Mouse (Mus musculus) midbrain, postnatal 0 days (tissue): Measurements from ENCODE around the gene Gm4301. TPM values are rescaled to one million over a fixed set of nuclear protein-coding genes. Genes with fewer than 3 reads are reported as not detected.
"Not testable (repeated sequence)": the region's sequence is repeated elsewhere in the genome, so short reads cannot be mapped to it uniquely, and the experiment has no call there.

ENCODE experiments used
- ATAC-seq: fragments of 200-750 bp; cut with Nextera tagmentation; 2 replicates; pipeline ENCODE4 v1.8.0; 2017; ENCODE audit warnings: moderate number of reproducible peaks, mild to moderate bottlenecking, moderate TSS enrichment, moderate library complexity; ENCODE audit not compliant: low FRiP score
- DNase-seq: peaks from one replicate; pipeline ENCODE4 v3.0.0-alpha.2; 2015; ENCODE audit warnings: low spot score
- H3K27ac ChIP-seq: fragments of 300-500 bp; sonication (generic); 2 replicates; pipeline ENCODE4 v1.5.1; 2014; ENCODE audit warnings: low read depth, mild to moderate bottlenecking, low read length, mixed read lengths
- H3K27me3 ChIP-seq: fragments of 300-500 bp; sonication (generic); 2 replicates; pipeline ENCODE4 v1.6.1; 2014; ENCODE audit warnings: low read length, control low read depth, mixed read lengths; ENCODE audit not compliant: insufficient read depth
- H3K36me3 ChIP-seq: fragments of 300-500 bp; sonication (generic); 2 replicates; pipeline ENCODE4 v1.6.1; 2014; ENCODE audit warnings: low read length, control low read depth, mixed read lengths; ENCODE audit not compliant: insufficient read depth
- H3K4me1 ChIP-seq: fragments of 300-500 bp; sonication (generic); 2 replicates; pipeline ENCODE4 v1.6.1; 2014; ENCODE audit warnings: mild to moderate bottlenecking, control low read depth, antibody characterized with exemption, low read length, mixed read lengths; ENCODE audit not compliant: insufficient read depth
- H3K4me2 ChIP-seq: fragments of 300-500 bp; sonication (generic); 2 replicates; pipeline ENCODE4 v1.6.1; 2014; ENCODE audit warnings: low read depth, mild to moderate bottlenecking, low read length, mixed read lengths; ENCODE audit not compliant: poor library complexity, severe bottlenecking
- H3K4me3 ChIP-seq: fragments of 300-500 bp; sonication (generic); 2 replicates; pipeline ENCODE4 v1.5.1; 2014; ENCODE audit warnings: low read depth, mild to moderate bottlenecking, low read length, moderate library complexity
- H3K9ac ChIP-seq: fragments of 300-500 bp; sonication (generic); replicated peaks from 2 replicates; pipeline ENCODE4 v1.6.1; 2014; ENCODE audit warnings: mild to moderate bottlenecking, low read length, moderate library complexity, mixed read lengths; ENCODE audit not compliant: poor library complexity, severe bottlenecking
- H3K9me3 ChIP-seq: fragments of 300-500 bp; sonication (generic); 2 replicates; pipeline ENCODE4 v1.6.1; 2016; ENCODE audit warnings: low read length, control low read depth
- CTCF ChIP-seq: IDR thresholded peaks from 2 replicates; pipeline ENCODE4 v1.5.1; 2016; ENCODE audit warnings: antibody characterized with exemption, mild to moderate bottlenecking
- WGBS: fragments of 180-500 bp; shearing (Covaris S2); extraction: QIAGEN DNeasy Blood & Tissue Kit; methylation state at CpG from one replicate; pipeline ENCODE4 v1.1.7; 2014; 5-methylcytosine and 5-hydroxymethylcytosine counted together
- polyA plus RNA-seq: library from polyadenylated mRNA; unstranded; fragments of >200 nt; fragmentation: Nextera tagmentation; extraction: Ambion mirVana; gene quantifications from 2 replicates; pipeline ENCODE4 v1.2.1, GENCODE M21; 2015
- total RNA-seq: library from RNA; depleted of rRNA; stranded (reverse); fragments of >200 nt; gene quantifications from 2 replicates; pipeline ENCODE4 v1.2.3, GENCODE M21; 2014; rRNA removed

Gm4301 gene
- total RNA-seq (not detected in 2 replicates), polyA plus RNA-seq (not detected in 2 replicates)

DNA sequence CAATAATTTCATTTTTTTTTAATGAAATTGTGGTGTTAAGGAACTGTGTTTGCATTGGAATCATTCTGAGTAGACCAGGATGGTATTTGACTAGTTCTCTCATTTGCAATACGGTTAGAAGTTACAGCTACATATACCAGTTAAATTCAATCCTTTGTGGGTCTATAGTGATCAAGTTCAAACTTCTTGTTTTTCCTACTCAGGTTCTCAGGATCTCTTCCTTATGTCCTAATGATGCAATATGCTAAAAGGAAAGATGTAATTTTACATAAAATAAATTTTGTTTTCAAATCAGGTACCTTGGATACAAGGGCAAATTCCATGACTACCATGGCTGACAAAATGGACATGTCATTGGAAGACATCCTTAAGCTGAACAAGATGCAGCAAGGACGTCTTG is at the start of gene Gm4301:
Gm4301 (plus strand) TSS at position 301 of the 400 bp plus-strand sequence.
- DNase-seq, H3K4me1 ChIP-seq, H3K27me3 ChIP-seq, H3K4me3 ChIP-seq, H3K9me3 ChIP-seq, H3K36me3 ChIP-seq, H3K9ac ChIP-seq, H3K4me2 ChIP-seq, ATAC-seq, H3K27ac ChIP-seq: not testable (repeated sequence)
- no CpG with 5 or more reads among the region's 2 CpGs for WGBS

DNA sequence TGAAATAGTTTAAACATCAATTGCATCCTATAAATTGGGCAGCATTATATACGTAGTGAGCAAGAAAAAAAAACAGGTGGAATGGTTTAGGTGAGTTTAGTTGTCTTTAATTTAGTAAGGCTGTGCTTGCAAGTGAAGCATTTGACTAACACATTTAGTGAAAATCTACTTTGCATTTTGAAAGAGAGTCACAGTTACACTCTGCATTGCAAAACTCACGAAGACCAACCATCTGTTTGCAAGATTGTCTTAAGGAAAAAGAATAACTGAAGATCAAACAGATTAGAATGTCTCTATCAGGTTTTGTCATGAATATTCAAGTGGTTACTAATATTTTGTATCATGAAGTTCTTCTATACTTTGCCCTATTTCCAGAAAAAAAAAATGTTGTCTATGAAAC is 39.4 kb upstream of the Gm4301 start:
- Histone ChIP-seq H3K4me2 (no peak overlapping the region), H3K4me1 (no peaks in the 10 kb centered on the region), H3K36me3 (no peaks in the 10 kb centered on the region), H3K4me3 (no peak overlapping the region), H3K9me3 (no peaks in the 10 kb centered on the region), H3K9ac (no peak overlapping the region), H3K27ac (no peak overlapping the region), H3K27me3 (no peaks in the 10 kb centered on the region)
- ATAC-seq (no peak), DNase-seq (no peak)
- TF ChIP-seq CTCF = no peak
- WGBS = 77% methylated on average over 2 of the region's 2 CpGs

DNA sequence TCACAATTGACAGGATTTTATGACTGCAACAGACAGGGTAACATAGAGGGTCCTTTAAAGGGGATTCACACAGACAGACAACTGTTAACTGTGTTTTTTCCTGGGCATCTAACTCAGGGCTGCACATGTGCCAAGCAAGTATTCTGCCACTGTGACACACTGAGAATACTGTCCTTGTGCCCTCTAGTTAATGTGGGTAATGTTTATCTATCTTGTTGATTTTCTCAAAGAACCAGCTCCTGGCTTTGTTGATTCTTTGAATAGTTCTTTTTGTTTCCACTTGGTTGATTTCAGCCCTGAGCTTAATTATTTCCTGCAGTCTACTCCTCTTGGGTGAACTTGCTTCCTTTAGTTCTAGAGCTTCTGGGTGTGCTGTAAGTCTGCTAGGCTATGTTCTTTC is 35.4 kb upstream of the Gm4301 start:
- not testable (repeated sequence) for DNase-seq, H3K27me3 ChIP-seq, H3K9me3 ChIP-seq, H3K36me3 ChIP-seq, H3K4me1 ChIP-seq, ATAC-seq, H3K9ac ChIP-seq, H3K27ac ChIP-seq, H3K4me3 ChIP-seq, H3K4me2 ChIP-seq

DNA sequence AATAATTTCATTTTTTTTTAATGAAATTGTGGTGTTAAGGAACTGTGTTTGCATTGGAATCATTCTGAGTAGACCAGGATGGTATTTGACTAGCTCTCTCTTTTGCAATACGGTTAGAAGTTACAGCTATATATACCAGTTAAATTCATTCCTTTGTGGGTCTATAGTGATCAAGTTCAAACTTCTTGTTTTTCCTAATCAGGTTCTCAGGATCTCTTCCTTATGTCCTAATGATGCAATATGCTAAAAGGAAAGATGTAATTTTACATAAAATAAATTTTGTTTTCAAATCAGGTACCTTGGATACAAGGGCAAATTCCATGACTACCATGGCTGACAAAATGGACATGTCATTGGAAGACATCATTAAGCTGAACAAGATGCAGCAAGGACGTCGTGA is 5.1 kb downstream of the Gm4301 start, which contains the start of gene Gm4302:
Gm4302 (plus strand) TSS at position 301 of the 400 bp plus-strand sequence.
- not testable (repeated sequence) for ATAC-seq, H3K27ac ChIP-seq, H3K36me3 ChIP-seq, H3K4me2 ChIP-seq, H3K9ac ChIP-seq, H3K4me1 ChIP-seq, H3K27me3 ChIP-seq, H3K9me3 ChIP-seq, H3K4me3 ChIP-seq, DNase-seq
- WGBS = no CpG with 5 or more reads among the region's 3 CpGs

DNA sequence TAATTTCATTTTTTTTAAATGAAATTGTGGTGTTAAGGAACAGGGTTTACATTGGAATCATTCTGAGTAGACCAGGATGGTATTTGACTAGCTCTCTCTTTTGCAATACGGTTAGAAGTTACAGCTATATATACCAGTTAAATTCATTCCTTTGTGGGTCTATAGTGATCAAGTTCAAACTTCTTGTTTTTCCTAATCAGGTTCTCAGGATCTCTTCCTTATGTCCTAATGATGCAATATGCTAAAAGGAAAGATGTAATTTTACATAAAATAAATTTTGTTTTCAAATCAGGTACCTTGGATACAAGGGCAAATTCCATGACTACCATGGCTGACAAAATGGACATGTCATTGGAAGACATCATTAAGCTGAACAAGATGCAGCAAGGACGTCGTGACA is 10.2 kb downstream of the Gm4301 start, which contains the start of gene Gm4303:
Gm4303 (plus strand) TSS at position 301 of the 400 bp plus-strand sequence.
- H3K9me3 ChIP-seq, H3K9ac ChIP-seq, H3K4me2 ChIP-seq, H3K4me3 ChIP-seq, H3K36me3 ChIP-seq, DNase-seq, H3K4me1 ChIP-seq, H3K27me3 ChIP-seq, H3K27ac ChIP-seq, ATAC-seq: not testable (repeated sequence)
- no CpG with 5 or more reads among the region's 3 CpGs for WGBS

DNA sequence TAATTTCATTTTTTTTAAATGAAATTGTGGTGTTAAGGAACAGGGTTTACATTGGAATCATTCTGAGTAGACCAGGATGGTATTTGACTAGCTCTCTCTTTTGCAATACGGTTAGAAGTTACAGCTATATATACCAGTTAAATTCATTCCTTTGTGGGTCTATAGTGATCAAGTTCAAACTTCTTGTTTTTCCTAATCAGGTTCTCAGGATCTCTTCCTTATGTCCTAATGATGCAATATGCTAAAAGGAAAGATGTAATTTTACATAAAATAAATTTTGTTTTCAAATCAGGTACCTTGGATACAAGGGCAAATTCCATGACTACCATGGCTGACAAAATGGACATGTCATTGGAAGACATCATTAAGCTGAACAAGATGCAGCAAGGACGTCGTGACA is 15.3 kb downstream of the Gm4301 start, which contains the start of gene Gm4305:
Gm4305 (plus strand) TSS at position 301 of the 400 bp plus-strand sequence.
- not testable (repeated sequence) for ATAC-seq

DNA sequence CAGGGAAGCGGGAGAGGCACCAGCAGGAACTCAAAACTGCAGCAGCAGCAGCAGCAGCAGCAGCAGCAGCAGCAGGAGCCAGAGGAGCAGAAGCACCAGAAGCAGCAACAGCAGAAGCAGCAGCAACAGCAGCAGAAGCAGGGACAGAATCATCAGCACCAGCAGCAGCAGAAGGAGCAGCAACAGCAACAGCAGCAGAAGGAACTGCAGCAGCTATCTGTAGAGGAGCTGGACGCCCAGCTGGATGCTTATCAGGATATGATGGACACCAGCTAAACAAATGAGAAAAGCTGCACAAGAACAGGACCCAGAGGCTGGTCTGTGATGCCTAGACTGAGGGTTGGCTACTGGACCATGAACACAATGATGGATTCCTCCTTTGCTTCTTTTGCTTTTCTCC is 21.4 kb downstream of the Gm4301 start:
- not testable (repeated sequence) for ATAC-seq, H3K4me2 ChIP-seq, H3K9me3 ChIP-seq, H3K4me1 ChIP-seq, H3K9ac ChIP-seq, H3K27me3 ChIP-seq, H3K4me3 ChIP-seq, DNase-seq, H3K27ac ChIP-seq, H3K36me3 ChIP-seq
- WGBS = 93% methylated on average over 2 of the region's 2 CpGs

More for the DNA sequence above, 15.3 kb downstream of the Gm4301 start, which contains the start of gene Gm4305:
- H3K27ac ChIP-seq, H3K9ac ChIP-seq, H3K4me3 ChIP-seq, H3K9me3 ChIP-seq, H3K36me3 ChIP-seq, DNase-seq, H3K27me3 ChIP-seq, H3K4me1 ChIP-seq, H3K4me2 ChIP-seq: not testable (repeated sequence)
- no CpG with 5 or more reads among the region's 3 CpGs for WGBS

DNA sequence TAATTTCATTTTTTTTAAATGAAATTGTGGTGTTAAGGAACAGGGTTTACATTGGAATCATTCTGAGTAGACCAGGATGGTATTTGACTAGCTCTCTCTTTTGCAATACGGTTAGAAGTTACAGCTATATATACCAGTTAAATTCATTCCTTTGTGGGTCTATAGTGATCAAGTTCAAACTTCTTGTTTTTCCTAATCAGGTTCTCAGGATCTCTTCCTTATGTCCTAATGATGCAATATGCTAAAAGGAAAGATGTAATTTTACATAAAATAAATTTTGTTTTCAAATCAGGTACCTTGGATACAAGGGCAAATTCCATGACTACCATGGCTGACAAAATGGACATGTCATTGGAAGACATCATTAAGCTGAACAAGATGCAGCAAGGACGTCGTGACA is 25.6 kb downstream of the Gm4301 start, which contains the start of gene Gm4307:
Gm4307 (plus strand) TSS at position 301 of the 400 bp plus-strand sequence.
- no CpG with 5 or more reads among the region's 3 CpGs for WGBS
- not testable (repeated sequence) for H3K9me3 ChIP-seq

DNA sequence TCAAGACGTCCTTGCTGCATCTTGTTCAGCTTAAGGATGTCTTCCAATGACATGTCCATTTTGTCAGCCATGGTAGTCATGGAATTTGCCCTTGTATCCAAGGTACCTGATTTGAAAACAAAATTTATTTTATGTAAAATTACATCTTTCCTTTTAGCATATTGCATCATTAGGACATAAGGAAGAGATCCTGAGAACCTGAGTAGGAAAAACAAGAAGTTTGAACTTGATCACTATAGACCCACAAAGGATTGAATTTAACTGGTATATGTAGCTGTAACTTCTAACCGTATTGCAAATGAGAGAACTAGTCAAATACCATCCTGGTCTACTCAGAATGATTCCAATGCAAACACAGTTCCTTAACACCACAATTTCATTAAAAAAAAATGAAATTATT is 47.0 kb downstream of the Gm4301 start, which contains the start of gene Gm4312:
Gm4312 (minus strand) TSS at position 101 of the 400 bp plus-strand sequence.
- H3K9ac ChIP-seq, ATAC-seq, H3K4me1 ChIP-seq, DNase-seq, H3K27ac ChIP-seq, H3K36me3 ChIP-seq, H3K4me2 ChIP-seq, H3K9me3 ChIP-seq, H3K4me3 ChIP-seq, H3K27me3 ChIP-seq: not testable (repeated sequence)
- WGBS = no CpG with 5 or more reads among the region's 2 CpGs

More for the DNA sequence above, 25.6 kb downstream of the Gm4301 start, which contains the start of gene Gm4307:
- not testable (repeated sequence) for ATAC-seq, H3K27me3 ChIP-seq, H3K9ac ChIP-seq, H3K4me2 ChIP-seq, H3K4me3 ChIP-seq, H3K27ac ChIP-seq, H3K36me3 ChIP-seq, DNase-seq, H3K4me1 ChIP-seq
